Mouse (Mus musculus) kidney, adult 2 months (tissue): ENCODE data around the gene Hoxa6.

Experiments
- CTCF ChIP-seq: fragments of 200-500 bp; conservative IDR thresholded peaks from 2 replicates; pipeline ENCODE4 v1.5.1; 2011; ENCODE audit warnings: low read depth, mild to moderate bottlenecking, control low read depth, low read length, moderate library complexity, mixed read lengths; ENCODE audit not compliant: insufficient read depth, insufficient read length
- POLR2A ChIP-seq: fragments of 200-500 bp; IDR thresholded peaks from one replicate; pipeline ENCODE4 v1.6.1; 2011; ENCODE audit warnings: low read depth, low read length, control low read depth

GRCm38 (mm10) chr6:52171938-52172337 is 36.6 kb downstream of the Hoxa6 start:
- TF ChIP-seq CTCF (no peak), POLR2A (no peak)
